Mouse (Mus musculus) NIH3T3 (cell line): ENCODE measurements around the gene Sh3gl2.

ENCODE experiments used
- DNase-seq: peaks from one replicate; pipeline ENCODE4 v3.0.0-alpha.2; 2012; ENCODE audit warnings: low read depth

Gene Sh3gl2

GRCm38 (mm10) chr4:85232386-85233381, 27.8 kb downstream of the Sh3gl2 start:
- DNase-seq = no peak

GRCm38 (mm10) chr4:85241675-85242074, 36.7 kb downstream of the Sh3gl2 start:
- no peak for DNase-seq

- DNase-seq = no peak
Measured at GRCm38 (mm10) chr4:85242562-85242961, 37.6 kb downstream of the Sh3gl2 start.

- no peak for DNase-seq
Measured at GRCm38 (mm10) chr4:85248673-85249072, 43.7 kb downstream of the Sh3gl2 start.

- DNase-seq = no peak
Measured at GRCm38 (mm10) chr4:85250271-85250670, 45.3 kb downstream of the Sh3gl2 start.

GRCm38 (mm10) chr4:85250786-85251185, 45.9 kb downstream of the Sh3gl2 start:
- DNase-seq = no peak

GRCm38 (mm10) chr4:85255771-85256389, 51.0 kb downstream of the Sh3gl2 start:
- DNase-seq = no peak

GRCm38 (mm10) chr4:85256461-85257202, 51.7 kb downstream of the Sh3gl2 start:
- DNase-seq = no peak

- no peak for DNase-seq
Measured at GRCm38 (mm10) chr4:85257771-85258341, 52.9 kb downstream of the Sh3gl2 start.

- DNase-seq = no peak
Measured at GRCm38 (mm10) chr4:85260687-85261658, 56.0 kb downstream of the Sh3gl2 start.

GRCm38 (mm10) chr4:85262146-85262545, 57.2 kb downstream of the Sh3gl2 start:
- no peak for DNase-seq

GRCm38 (mm10) chr4:85262606-85263005, 57.7 kb downstream of the Sh3gl2 start:
- no peak for DNase-seq

- DNase-seq = no peak
Measured at GRCm38 (mm10) chr4:85267456-85267855, 62.5 kb downstream of the Sh3gl2 start.

GRCm38 (mm10) chr4:85272877-85273276, 68.0 kb downstream of the Sh3gl2 start:
- DNase-seq = no peak

GRCm38 (mm10) chr4:85273452-85273851, 68.5 kb downstream of the Sh3gl2 start:
- DNase-seq = no peak

- DNase-seq = no peak
Measured at GRCm38 (mm10) chr4:85283151-85283550, 78.2 kb downstream of the Sh3gl2 start.

GRCm38 (mm10) chr4:85289990-85290389, 85.1 kb downstream of the Sh3gl2 start:
- no peak for DNase-seq

GRCm38 (mm10) chr4:85291296-85291695, 86.4 kb downstream of the Sh3gl2 start:
- no peak for DNase-seq

- DNase-seq = no peak
Measured at GRCm38 (mm10) chr4:85293368-85293767, 88.4 kb downstream of the Sh3gl2 start.

- no peak for DNase-seq
Measured at GRCm38 (mm10) chr4:85300610-85301405, 95.9 kb downstream of the Sh3gl2 start.
